Mouse (Mus musculus): Measurements from ENCODE around the gene Mtfr1l.
"Not testable (repeated sequence)": the region's sequence is repeated elsewhere in the genome, so short reads cannot be mapped to it uniquely, and the experiment has no call there.

Mtfr1l gene

DNA sequence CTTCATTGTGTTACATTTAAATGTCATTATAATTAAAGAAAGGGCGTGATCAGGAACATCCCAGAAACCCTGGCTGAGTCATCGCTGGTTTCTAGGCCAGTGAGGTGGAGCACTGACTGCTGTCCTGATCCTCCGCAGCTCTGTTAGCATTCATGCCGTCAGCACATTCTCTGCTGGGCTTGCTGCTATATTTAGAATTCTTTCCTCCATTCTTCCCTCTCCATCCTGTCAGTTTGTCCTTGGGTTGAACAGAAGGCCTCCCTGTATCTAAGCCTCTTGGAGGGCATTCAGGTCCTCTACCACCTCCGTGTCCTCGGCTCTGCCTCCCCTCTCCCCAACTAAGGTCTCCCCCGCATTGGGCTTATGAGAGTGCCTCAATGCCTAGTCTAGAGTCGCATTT lies 18.2 kb downstream of the Mtfr1l start:
- in situ Hi-C loops (cut with MboI, MseI), result no loop called here

- in situ Hi-C loops (cut with MboI, MseI), result no loop called here
Measured at GRCm38 (mm10) chr4:134515614-134516013, 19.6 kb downstream of the Mtfr1l start.

DNA sequence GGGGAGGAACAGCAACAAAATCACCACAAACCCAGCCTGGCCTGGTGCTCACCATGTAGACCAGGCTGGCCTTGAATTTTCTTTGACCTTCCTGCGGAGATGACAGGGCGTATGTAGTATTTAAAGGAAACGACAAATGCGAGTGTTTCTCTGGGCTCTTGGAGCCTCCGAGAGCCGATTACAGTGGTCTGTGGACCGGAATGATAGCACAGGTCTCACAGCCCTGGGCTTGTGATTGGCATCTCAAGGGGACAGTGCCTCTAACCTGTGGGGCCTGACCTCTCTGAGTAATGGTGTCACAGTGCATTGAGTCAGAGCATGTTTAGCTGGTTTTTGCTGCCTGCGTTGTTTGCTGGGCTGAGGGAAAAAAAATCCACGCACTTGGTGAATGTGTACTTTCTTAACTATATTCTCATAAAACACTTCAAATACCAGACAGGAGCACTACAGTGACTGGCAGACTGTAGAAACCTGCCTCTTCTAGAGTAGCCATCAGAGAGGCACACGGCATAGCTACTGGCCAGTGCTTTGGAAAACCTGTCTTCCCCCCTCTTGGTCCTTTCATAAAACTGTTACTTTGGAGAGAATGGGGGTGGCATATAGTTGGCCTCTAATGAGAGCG lies 20.8 kb downstream of the Mtfr1l start:
- in situ Hi-C loops (cut with MboI, MseI), result no loop called here

DNA sequence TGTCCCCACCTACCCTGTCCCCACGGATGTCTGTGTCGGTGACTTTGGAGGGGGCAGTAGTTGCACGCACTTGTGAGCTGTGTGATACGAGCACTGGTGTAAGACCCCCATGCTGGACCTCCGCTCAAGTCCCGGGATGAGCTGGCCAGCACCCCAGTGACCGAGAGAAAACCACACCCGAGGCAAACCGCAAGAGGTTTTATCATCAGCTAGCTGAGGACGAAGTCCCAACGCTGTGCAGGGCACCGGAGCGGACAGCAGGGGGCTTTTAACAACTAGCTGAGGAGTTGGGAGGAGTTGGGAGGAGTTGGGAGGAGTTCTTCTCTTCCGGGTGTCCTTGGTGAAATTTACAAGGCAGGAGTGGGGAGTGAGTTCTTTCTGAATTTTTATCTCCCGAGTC lies 22.4 kb downstream of the Mtfr1l start:
- in situ Hi-C loops (cut with MboI, MseI), result no loop called here

DNA sequence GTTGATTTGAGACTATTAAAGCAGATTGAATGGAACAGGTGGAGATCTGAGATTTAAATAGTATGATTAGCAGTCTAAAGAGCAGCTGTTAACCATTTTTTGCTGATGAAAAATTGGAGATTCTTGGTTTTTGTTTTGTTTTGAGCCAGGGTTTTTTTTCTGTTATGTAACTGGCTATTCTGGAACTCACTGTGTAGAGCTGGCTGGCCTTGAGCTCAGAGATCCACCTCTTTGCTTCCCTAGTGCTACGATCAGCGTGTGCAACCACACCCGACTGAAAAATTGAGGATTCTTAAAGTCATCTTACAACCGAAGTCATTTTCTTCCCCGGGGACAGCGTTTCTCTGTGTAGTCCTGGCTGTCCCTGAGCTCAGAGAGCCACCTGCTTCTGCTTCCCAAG lies 23.5 kb downstream of the Mtfr1l start:
- in situ Hi-C loops (cut with MboI, MseI), result no loop called here

DNA sequence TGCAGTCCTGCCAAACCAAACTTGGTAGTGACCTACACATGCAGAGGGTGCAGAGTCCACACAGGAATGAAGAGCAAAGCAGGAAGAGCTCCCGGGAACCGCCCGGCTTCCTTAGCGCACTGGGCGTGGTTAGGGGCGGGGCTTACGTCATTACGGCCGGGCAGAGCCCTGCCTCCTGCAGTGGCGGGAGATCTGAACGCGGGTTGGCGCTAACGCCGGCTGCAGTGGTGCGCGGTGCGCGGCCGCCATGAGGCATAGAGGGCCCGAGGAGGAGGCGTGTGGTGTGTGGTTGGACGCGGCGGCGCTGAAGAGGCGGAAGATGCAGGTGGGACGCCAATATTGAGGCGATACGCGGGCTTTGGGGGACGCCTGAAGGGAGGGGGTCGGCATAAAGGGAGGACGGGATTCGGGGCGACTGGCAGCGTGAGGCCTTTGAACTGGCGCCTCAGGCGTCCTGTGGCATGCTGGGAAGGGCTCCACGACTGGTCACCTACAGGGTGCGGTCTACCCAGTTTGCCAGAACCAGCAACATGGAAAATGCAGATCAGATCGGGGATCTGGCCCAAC lies 24.3 kb downstream of the Mtfr1l start, which contains the start of gene Aunip:
TSS of gene Aunip (plus strand) at position 155 of the 567 bp plus-strand sequence.
- in situ Hi-C loops (cut with MboI, MseI), result no loop called here

GRCm38 (mm10) chr4:134510396-134510795 lies 24.8 kb downstream of the Mtfr1l start:
- in situ Hi-C loops (cut with MboI, MseI), result no loop called here

DNA sequence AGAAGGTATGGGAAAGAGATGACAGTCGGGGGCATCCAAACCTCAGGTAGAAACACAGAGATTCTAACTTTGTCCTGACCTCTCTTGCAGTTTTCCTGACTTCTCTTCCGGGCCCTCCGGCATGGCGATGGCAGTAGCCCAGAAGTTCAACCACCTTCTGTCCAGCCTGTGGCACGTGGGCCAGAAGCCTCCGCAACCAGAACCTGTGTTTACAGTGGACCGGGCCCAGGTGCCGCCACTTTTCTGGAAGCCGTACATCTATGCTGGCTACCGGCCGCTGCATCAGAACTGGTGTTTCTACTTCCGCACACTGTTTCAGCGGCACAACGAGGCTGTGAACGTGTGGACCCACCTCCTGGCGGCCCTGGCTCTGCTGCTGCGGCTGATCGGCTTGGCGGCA lies 28.5 kb downstream of the Mtfr1l start:
- in situ Hi-C loops (cut with MboI, MseI), result no loop called here

GRCm38 (mm10) chr4:134505966-134506594 lies 29.1 kb downstream of the Mtfr1l start:
- in situ Hi-C loops (cut with MboI, MseI), result no loop called here

- in situ Hi-C loops (cut with MboI, MseI), result no loop called here
Measured at GRCm38 (mm10) chr4:134505303-134505789, 29.8 kb downstream of the Mtfr1l start.

DNA sequence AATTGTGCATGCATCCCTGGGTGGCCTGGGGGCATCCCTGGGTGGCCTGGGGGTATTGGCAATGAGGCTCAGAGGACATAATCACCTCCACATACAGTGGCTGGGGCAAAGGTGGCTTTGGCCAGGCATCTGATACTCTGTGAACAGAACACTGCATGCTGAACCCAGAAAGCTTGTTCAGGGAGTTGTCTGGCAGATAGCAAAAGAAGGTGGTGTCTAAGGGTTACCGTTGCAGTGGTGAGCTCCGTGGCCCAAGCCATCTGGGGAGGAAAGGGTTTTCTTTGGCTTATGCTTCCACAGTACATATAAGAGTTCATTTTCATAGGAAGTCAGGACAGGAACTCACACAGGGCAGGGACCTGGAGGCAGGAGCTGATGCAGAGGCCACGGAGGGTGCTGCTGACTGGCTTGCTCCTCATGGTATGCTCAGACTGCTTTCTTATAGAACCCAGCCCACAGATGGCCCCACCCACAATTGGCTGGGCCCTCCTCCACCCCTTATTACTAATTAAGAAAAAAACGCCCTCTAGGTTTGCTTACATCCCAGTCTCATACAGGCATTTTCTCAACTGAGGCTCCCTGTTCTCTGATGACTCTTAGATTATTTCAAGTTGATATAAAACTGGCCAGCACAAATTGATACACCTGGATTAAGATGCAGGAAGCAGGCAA lies 31.4 kb downstream of the Mtfr1l start:
- in situ Hi-C loops (cut with MboI, MseI), result no loop called here

- in situ Hi-C loops (cut with MboI, MseI), result no loop called here
Measured at GRCm38 (mm10) chr4:134501095-134501494, 34.1 kb downstream of the Mtfr1l start.

DNA sequence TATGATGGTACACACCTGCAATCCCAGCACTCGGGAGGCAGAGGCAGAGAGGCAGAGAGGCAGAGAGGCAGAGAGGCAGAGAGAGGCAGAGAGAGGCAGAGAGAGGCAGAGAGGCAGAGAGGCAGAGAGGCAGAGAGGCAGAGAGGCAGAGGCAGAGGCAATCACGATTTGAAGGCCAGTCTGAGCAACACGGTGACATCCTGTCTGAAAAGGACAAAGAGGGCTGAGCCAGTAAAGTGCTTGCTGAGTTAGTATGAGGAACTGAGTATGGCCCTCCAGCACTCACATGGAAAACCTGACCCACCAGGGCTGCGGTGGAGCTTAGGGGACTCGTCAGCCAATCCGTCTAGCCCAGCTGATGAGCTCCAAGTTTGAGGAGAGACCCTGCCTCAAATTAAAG lies 36.2 kb downstream of the Mtfr1l start:
- in situ Hi-C loops (cut with MboI, MseI), result not testable (repeated sequence)

DNA sequence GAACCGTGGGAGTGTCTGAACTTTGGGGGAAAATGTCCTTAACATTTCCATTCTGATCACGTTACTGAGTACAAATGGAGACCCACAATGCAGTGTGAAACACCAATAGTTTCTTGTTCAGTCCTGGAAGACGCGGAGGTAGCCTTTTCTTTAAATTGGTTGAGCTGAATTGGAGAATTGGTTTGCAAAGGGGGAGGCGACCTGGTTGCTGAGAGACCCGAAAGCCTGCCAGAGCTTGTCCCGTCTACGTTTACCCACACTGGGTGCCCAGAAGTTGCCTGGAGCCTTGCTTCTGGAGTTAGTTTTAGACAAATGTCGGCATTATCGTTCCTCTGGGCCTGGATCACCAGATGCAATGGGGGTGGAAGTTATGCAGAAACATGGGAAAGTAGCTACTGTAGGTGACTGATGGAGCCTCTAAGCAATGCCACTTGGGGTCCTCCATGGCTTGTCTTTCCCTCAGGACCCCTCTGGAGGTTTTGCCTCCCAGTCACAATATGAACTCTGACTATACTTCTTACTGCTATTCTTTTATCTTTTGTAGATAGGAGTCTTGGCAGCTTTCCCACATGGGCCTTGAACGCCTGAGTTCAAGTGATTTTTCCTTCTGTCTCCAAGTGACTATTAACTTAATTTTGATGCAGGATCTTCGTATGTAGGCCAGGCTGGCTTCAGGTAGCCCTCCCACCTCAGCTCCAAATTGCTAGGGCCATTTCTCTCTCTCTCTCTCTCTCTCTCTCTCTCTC lies 37.0 kb downstream of the Mtfr1l start:
- in situ Hi-C loops (cut with MboI, MseI), result no loop called here

GRCm38 (mm10) chr4:134497223-134497622 lies 38.0 kb downstream of the Mtfr1l start:
- in situ Hi-C loops (cut with MboI, MseI), result no loop called here

DNA sequence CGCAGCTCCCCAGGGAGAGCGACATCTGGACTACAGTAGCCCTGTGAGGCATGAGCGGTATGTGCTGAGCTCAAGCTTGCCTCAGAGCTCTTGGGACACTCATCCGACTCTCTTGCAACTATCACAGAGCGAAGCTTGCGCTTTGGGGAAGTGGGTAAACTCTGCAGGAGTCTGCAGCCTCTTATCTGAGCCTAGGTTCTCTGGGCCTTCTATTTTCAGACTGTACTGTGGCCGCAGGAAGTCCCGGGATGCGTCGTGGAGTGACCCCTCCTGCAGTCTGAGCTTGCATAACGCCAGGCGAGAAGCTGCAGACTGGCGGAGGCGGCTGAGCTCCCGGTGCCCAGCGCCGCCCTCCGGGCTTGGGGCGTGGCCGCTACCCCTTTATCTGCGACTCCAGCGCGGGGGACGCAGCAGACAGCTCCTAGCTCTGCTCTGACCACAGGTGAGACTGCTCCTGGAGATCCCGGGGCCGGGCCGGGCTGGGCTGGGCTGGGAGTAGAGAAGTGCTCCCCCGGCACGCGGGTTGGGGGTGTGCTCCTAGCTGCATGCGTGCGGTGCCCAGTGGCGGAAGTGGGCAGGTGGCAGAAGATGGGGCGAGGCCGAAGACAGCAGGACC lies 38.5 kb downstream of the Mtfr1l start, which contains the start of gene Paqr7:
TSS of gene Paqr7 (plus strand) at position 103 of the 616 bp plus-strand sequence.
- in situ Hi-C loops (cut with MboI, MseI), result no loop called here

- in situ Hi-C loops (cut with MboI, MseI), result no loop called here
Measured at GRCm38 (mm10) chr4:134495546-134495923, 39.7 kb downstream of the Mtfr1l start.

GRCm38 (mm10) chr4:134494780-134495545 lies 40.2 kb downstream of the Mtfr1l start:
- in situ Hi-C loops (cut with MboI, MseI), result no loop called here

GRCm38 (mm10) chr4:134494161-134494560 lies 41.0 kb downstream of the Mtfr1l start:
- in situ Hi-C loops (cut with MboI, MseI), result not testable (repeated sequence)

DNA sequence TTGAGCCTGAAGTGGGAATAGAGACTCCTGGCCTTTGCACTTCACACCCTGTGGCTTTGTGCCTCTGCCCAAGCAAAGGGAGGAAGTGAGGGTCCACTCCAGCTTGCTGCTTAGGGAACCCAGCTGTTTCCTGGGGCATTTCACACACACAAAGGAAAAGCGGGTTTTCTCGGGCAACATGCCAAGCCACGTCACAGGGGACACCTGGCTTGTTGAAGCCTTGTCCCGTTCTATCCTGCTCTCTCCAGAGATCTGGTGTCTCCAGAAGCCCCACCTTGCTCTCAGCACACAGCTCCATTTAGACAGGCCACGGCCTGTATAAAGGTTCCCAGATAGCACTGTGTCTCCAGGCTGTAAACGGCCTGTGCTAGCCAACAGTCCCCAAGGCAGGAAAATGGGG lies 43.5 kb downstream of the Mtfr1l start:
- in situ Hi-C loops (cut with MboI, MseI), result no loop called here

All from regulatory T cell (primary cell).